Mouse (Mus musculus): ENCODE results near the gene Usf3.

- TF ChIP-seq CTCF (conservative IDR thresholded peaks at IDR 0.05; ENCODE audit: insufficient read depth, insufficient read length, low read depth, low read length) (no peak), POLR2A (IDR thresholded peaks at IDR 0.05; ENCODE audit: low read depth, low read length) (no peak)
Observed at GRCm38 (mm10) chr16:44178555-44178954, 5.5 kb downstream of the Usf3 start.

Data from kidney, adult 2 months (tissue).